Mouse (Mus musculus): ENCODE measurements around the gene Gm47791. TPM values are rescaled to one million over a fixed set of nuclear protein-coding genes. Genes with fewer than 3 reads are reported as not detected.

Gm47791 gene
- polyA plus RNA-seq, 1 experiment from 2014 or later, result not detected

DNA sequence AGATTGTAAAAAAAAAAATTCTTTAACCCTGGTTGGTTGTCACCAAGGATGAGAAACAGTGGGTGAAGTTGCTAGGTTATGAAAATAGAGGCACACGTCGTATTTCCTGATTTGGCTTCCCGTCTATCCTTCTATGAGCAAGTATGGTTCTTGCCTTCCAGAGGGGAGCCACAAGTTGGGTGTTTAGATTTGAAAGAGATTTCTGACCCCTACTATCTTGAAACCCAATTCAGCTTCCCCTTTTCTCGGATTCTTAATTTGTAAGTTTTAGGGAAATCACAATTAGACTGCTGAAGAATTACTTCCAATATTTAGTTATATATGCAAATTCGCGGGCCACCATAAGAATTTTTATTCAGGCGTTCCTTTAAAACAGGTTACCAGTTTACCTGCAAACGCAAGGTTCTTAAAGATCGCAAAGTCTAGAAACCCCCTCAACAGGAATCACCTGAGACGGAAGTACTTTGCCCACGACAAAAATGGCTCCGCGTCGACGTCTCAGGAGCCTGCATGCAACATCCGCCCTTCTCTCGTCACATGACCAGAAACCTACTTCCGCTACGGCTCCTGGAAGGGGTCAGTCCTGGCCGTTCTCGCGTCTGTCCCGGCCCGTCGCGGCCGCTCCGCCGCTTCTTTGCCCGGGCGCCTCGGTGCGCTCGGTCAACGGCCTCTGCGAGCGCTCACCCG is 46.6 kb downstream of the Gm47791 start, which contains the start of gene Mff:
Mff (plus strand) TSS at position 552 of the 687 bp plus-strand sequence.
- peak within 1 kb of the TSS; percentile 98 for H3K9ac ChIP-seq
- peaks cover 22% of the 10 kb centered on the region for H3K36me3 ChIP-seq
- peak within 1 kb of the TSS; percentile 91 for H3K4me2 ChIP-seq
- no peaks in the 10 kb centered on the region for H3K9me3 ChIP-seq
- ATAC-seq (ENCODE audit: extremely low read depth, insufficient number of reproducible peaks, low FRiP score, low TSS enrichment), result peak; percentile 95
- H3K4me1 ChIP-seq, result peaks cover 13% of the 10 kb centered on the region
- peak within 1 kb of the TSS; percentile 83 for H3K27ac ChIP-seq (replicated peaks)
- peaks cover 21% of the 10 kb centered on the region for H3K27me3 ChIP-seq (replicated peaks)
- H3K4me3 ChIP-seq, result peak within 1 kb of the TSS; percentile 95
- 9% methylated on average over 38 of the region's 38 CpGs for WGBS

Other genes with a start within 250 kb of the Gm47791 start
- gene Col4a4, start 184.4 kb downstream of the Gm47791 start, polyA plus RNA-seq (2015; fragmentation: Nextera tagmentation; extraction: Ambion mirVana), result 0.55 and 1.1 TPM in 2 replicates
- gene Col4a3, start 184.3 kb downstream of the Gm47791 start, polyA plus RNA-seq (2015; fragmentation: Nextera tagmentation; extraction: Ambion mirVana), result 0.41 and 0.46 TPM in 2 replicates
- gene Mff, start 46.4 kb downstream of the Gm47791 start, polyA plus RNA-seq (2015; fragmentation: Nextera tagmentation; extraction: Ambion mirVana), result 187 and 214 TPM in 2 replicates
- not detected in 2 replicates for gene Tm4sf20, start 2.8 kb downstream of the Gm47791 start, polyA plus RNA-seq (2015; fragmentation: Nextera tagmentation; extraction: Ambion mirVana)
- 29.0 and 29.3 TPM in 2 replicates for gene Agfg1, start 68.2 kb upstream of the Gm47791 start, polyA plus RNA-seq (2015; fragmentation: Nextera tagmentation; extraction: Ambion mirVana)
- gene A030005L19Rik, start 142.1 kb upstream of the Gm47791 start, polyA plus RNA-seq (2015; fragmentation: Nextera tagmentation; extraction: Ambion mirVana), result 0.19 TPM in 2 replicates
- not detected in 2 replicates for gene A030014E15Rik, start 153.7 kb upstream of the Gm47791 start, polyA plus RNA-seq (2015; fragmentation: Nextera tagmentation; extraction: Ambion mirVana)
- gene Gm6217, start 160.2 kb upstream of the Gm47791 start, polyA plus RNA-seq (2015; fragmentation: Nextera tagmentation; extraction: Ambion mirVana), result not detected in 2 replicates
- not detected in 2 replicates for gene A030003K21Rik, start 172.1 kb upstream of the Gm47791 start, polyA plus RNA-seq (2015; fragmentation: Nextera tagmentation; extraction: Ambion mirVana)
- gene Gm7544, start 184.8 kb upstream of the Gm47791 start, polyA plus RNA-seq (2015; fragmentation: Nextera tagmentation; extraction: Ambion mirVana), result not detected in 2 replicates
- gene Gm47955, start 189.0 kb upstream of the Gm47791 start, polyA plus RNA-seq (2015; fragmentation: Nextera tagmentation; extraction: Ambion mirVana), result not detected in 2 replicates
- not detected in 2 replicates for gene Gm47959, start 229.3 kb upstream of the Gm47791 start, polyA plus RNA-seq (2015; fragmentation: Nextera tagmentation; extraction: Ambion mirVana)